Mouse (Mus musculus) E14TG2a.4 (cell line): ENCODE data around the gene Neu2.

Source experiments
- CTCF ChIP-seq: conservative IDR thresholded peaks from 2 replicates; pipeline ENCODE4 v1.5.1; 2014; ENCODE audit warnings: low read length
- NANOG ChIP-seq: IDR thresholded peaks from 2 replicates; pipeline ENCODE4 v1.6.1; 2014; ENCODE audit warnings: borderline replicate concordance, low read length, mixed read lengths

GRCm38 (mm10) chr1:87600533-87600932 lies 90.8 kb downstream of the Neu2 start:
- TF ChIP-seq CTCF: no peak
- no peak for TF ChIP-seq NANOG
